Mouse (Mus musculus) stomach, postnatal 0 days (tissue): ENCODE results near the gene Rae1.
A peak's percentile ranks its signal among the peaks of the same experiment; 100 is the strongest.

Source experiments
- CTCF ChIP-seq: IDR thresholded peaks from 2 replicates; pipeline ENCODE4 v1.5.1; 2016; ENCODE audit warnings: antibody characterized with exemption, low read depth, mild to moderate bottlenecking, moderate library complexity
- EP300 ChIP-seq: optimal IDR thresholded peaks from 2 replicates; pipeline ENCODE3; 2016; ENCODE audit warnings: antibody characterized with exemption

GRCm38 (mm10) chr2:173030591-173031338 lies 30.8 kb downstream of the Rae1 start:
- TF ChIP-seq CTCF = 0 out of 2 replicates have a peak, but pooled peaks have one; percentile 17
- no peak for TF ChIP-seq EP300
